Mouse (Mus musculus): ENCODE data around the gene Dpp8.
A peak's percentile ranks its signal among the peaks of the same experiment; 100 is the strongest.
"Not testable (repeated sequence)": the region's sequence is repeated elsewhere in the genome, so short reads cannot be mapped to it uniquely, and the experiment has no call there.

Gene Dpp8

DNA sequence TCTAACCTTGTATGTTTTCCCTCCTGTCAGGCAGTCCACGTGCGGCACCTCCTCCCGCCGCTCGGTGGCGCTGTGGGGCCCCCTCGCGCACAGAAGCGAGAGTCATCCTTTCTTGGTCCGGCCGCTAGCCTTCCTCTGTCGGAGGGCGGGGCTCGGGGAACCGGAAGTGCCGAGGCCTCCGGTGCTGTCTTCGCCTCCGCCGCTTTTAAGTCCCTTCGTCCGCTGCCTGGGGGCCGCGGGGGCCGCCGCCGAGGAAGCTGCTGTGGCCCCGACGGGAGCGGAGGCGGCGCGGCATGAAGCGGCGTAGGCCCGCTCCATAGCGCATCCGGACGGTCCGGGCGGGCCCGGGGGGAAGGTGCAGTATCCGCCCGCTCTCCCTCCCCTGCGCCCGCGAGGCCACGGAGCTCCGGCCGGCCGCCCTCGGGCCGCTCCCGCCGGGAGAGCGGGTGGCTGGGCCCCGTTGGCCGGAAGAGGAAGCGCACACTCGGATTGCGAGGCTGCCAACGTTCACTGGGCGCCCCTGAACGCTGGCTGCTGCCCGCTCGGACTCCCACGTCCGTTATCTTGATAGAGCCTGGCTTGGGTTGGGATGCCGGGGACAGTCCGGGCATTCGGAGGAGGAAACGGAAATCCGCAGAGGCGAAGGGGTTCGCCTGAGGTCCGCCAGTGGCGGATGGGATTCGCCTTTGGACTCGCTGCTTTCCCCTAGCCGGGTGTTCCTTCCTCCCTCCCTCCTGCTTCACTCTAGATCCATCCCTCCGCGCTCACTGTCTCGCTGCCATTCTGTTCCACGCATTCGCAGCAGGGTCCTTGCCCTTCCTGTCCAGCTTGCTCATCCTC, at the start of gene Dpp8:
TSS of gene Dpp8 (plus strand) at position 146 of the 840 bp plus-strand sequence.
- peak; percentile 89 for DNase-seq (ENCODE audit: low read depth, low spot score)

DNA sequence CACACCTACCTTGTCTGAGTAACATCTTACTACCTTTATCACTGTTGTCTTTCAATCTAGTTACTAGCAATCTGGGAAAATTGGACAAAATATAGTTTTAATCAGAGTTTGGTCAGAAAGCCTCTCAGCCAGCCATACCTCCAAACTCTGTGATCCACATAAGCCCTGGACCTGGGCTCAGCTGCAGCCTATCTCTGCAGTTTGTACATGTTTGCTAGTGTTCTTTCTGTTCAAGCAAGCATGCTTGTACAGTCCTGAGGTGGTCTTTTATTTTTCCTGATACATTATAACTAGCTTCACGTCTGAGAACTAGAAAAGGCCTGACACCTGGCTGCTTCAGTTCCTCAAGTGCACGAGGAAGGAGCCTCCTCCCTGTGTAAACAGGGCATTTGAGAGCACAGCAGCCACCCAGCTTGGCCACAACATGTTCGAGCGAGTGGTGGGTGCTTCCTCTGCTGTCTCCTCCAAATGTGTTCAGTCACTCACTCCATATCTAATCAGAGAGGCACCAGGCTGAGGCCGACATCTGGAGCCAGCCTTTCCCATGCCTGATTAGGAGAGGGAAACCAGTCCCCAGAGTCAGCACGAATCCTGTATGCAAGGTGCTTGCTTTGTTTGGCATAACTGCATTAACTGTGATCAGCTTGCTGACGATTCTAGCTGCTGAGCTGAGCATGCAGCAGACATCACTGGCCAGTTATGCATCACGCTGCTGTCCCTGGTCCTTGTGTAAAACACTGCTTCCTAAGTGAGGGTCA, 47.0 kb upstream of the Dpp8 start:
- no peak for DNase-seq (ENCODE audit: low read depth, low spot score)

DNA sequence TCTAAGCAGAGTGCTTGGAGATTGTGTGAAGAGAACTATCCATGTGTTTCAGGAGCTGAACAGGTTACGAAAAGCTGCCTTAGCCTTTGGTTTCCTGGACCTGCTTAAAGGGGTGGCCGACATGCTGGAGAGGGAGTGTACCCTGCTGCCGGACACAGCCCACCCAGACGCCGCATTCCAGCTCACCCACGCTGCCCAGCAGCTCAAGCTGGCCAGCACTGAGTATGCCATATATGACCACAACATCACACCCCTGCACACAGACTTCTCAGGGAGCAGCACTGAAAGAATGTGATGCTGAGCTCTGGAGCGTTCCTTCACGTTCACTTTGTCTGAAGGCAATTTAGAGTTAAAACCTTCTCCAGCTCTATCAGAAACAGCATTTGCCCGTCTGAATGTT, 46.4 kb upstream of the Dpp8 start:
- DNase-seq (ENCODE audit: low read depth, low spot score), result no peak

DNA sequence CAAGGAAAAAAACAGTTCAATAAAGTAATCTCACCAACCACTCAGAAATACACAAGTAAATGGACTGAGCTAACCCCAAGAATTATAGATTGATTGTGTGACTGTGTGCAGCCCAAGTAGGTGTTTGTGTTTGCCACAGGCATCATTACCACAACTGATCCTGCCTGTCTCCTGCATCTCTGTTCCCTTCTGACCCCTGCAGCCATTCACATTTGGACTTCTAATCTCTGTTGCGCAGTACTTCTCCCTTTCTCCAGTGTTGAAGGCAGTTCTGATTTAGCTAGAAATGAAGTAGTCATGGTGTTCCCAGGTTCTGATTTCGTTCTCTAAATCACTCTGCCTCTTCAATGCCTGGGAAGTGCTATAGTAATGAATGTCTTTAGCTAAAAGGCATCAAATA, 44.6 kb upstream of the Dpp8 start:
- DNase-seq (ENCODE audit: low read depth, low spot score), result no peak

DNA sequence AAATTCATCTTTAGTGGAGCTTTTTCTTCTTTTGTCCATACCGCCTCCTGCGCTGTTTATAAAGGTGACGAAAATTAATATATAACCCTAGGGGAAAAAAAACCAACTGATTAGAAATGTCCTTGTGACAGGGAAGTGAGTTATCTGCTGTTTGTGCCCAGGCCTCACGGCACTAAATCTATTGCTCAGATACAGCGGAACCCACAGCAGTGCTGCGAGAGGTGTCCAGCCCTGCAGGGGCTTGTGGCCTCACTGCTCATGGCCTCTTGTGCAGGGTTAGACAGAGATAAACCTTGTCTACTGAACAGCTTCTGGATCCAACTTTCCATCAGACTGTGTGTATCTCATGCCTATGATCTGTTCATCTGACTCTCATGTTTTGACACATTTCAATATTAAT, 43.8 kb upstream of the Dpp8 start:
- DNase-seq (ENCODE audit: low read depth, low spot score), result no peak

DNA sequence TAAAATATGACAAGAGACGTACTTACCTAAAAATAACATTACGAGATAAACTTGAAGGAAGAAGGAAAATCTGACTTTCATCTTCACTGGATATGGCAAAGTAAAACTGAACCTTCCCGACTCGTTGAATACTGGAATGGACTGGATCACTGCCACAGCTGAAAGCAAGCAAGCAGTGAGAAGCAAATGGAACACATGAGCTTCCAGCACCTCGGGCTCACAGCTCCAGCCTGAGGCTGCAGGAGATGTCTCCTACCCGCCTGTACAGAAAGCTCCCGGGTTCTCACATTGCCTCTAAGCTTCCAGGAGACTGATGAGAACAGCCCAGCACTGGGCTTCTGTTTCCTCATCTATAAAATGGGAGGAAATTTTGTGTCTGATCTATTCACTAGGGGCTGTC, 41.9 kb upstream of the Dpp8 start:
- DNase-seq (ENCODE audit: low read depth, low spot score), result no peak

DNA sequence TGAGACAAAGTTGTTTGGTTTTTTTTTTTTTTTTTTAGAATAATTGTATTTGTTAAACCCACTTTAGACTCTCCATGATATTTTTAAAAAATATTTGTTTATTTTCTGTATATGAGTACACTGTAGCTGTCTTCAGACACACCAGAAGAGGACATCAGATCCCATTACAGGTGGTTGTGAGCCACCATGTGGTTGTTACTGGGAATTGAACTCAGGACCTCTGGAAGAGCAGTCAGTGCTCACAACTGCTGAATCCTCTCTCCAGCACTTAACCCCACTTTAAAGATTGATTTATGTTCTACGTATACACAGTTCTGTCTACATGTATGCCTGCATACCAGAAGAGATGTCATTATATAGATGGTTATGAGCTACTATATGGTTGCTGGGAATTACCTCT, 36.8 kb upstream of the Dpp8 start:
- not testable (repeated sequence) for DNase-seq (ENCODE audit: low read depth, low spot score)

DNA sequence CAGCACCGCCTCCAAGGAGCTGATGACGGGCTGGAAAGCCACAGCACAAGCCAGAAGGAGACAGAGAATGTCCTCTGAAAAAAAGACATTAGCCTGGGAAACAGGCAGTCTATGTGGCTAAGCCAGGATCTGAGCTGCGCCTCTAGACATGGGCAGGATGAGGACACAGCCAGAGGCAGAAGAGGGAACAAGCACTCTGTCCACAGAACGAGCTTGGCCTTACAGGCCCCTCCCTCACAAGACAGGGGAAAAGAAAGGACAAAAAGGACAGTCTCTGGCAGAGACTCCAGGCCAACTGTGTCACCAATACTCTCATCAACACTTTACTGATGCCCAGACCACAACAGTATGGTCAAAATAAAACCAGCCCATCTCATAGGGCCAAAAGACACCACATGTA, 30.7 kb upstream of the Dpp8 start:
- no peak for DNase-seq (ENCODE audit: low read depth, low spot score)

DNA sequence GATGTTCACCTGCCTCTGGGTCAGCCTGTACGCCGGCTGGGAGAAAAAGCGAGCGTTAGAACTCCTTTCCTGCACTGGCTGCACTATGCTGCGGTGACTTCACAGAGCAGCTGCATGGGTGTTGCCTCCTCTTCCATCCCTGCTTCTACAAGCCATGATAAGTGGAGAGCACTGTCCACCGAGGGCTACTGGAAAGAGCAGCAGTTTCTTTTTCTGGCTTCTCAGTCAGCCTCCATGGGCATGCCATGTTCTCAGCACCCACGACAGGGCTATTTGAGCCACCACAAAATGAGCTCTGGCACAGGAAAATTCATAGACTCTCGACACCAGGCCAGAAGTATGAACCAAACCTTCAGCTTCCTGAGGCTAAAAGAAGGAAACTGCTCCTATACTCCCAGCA, 26.5 kb upstream of the Dpp8 start:
- DNase-seq (ENCODE audit: low read depth, low spot score), result no peak

DNA sequence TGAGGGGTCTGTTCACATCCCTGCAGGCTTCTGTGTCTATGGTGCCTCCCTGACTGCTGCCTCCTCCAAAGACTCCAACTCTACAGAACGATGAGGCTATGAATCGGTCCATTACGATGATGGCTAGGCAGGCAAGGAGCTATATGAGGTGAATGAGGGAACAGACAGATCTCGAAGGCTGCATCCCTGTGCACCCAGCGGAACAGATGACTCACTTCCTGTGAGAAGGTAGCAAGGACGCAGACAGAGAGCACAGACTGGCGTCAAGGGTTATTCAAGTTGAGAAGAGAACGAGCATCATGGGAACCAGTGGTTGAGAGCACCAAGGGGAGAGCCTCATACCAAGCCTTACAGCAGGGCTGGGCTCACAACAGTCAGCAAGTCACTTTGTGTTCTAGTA, 21.6 kb upstream of the Dpp8 start:
- no peak for DNase-seq (ENCODE audit: low read depth, low spot score)

DNA sequence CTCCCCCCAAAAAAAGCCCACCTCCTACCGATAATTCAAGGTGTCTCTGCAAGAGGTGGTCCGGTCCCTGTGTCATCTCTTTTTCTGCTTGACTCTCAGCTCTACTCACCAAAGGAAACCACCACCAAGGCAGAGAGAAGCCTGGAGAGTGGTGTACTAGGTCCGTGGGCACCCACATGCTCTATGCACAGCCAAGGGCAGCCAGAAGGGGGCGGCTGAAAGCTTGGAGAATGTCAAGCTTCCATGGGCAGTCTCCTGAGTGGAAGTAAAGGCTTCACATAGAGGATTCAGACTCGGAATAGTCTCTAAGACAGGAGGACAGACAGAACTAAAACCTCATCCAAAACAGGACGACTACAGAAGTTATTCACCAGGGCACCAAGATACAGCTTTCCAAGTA, 20.9 kb upstream of the Dpp8 start:
- DNase-seq (ENCODE audit: low read depth, low spot score), result no peak

DNA sequence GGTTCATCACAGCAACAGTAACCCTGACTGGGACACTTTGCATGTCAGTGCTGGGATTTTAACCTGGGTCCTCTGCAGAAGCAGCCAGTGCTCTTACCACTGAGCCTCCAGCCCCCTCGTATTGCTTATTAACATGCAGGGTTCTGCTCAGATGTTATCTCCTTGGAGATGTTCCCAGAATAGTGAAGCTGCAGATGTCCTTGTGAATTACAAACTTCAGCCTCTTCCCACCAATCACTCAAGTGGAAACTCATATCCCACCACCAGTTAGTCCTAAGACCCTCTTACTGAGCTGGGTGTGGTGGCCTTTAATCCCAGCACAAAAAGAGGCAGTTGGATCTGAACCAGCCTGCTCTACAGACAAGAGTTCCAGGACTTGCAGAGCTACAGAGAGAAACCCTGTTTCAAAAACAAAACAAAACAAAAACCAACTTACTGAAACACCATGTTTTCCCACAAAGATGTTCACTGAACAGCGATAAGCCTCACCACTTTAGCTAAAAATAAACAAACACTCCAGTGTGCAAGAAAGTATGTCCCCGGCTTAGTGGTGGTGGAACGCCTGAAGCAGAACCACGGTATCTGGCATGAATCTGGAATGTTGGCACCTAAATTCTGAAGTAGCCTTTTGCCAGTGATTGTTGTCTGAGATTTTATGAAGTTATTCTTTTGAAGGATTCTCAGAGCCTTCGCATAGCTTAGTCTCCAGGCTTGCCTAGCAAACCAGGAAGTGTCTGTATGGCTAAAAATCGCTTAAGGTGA, 16.6 kb upstream of the Dpp8 start:
- no peak for DNase-seq (ENCODE audit: low read depth, low spot score)

DNA sequence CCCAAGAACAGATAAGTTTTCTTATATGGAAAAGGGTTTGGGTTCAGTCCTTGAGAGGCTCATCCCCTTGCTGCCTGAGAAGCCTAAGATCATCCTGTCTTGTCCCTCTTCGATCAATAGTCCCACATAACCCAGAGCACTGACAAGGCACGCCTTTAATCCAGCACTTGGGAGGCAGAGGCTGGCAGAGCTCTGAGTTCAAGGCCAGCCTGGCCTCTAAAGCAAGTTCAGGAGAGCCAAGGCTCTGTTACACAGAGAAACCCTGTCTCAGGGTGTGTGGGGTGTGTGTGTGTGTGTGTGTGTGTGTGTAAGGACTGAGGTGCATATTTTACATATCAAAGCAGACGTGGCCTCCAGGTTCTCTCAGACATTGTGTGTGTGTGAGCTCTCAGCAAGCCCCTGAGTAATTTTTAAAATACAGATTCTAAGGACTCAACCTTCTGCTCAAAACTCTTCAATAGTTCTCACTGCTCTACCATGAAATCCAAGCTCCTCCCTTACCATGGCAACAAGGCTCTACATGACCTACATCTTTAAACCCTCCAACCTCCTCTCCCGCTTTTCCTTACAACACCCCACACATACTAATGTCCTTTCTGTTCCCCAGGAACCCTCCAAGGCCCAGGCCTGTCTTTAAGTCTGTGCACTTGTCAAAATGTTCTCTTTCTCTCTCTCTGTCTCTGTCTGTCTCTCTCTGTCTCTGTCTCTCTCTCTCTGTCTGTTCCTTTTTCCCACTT, 15.8 kb upstream of the Dpp8 start:
- no peak for DNase-seq (ENCODE audit: low read depth, low spot score)

DNA sequence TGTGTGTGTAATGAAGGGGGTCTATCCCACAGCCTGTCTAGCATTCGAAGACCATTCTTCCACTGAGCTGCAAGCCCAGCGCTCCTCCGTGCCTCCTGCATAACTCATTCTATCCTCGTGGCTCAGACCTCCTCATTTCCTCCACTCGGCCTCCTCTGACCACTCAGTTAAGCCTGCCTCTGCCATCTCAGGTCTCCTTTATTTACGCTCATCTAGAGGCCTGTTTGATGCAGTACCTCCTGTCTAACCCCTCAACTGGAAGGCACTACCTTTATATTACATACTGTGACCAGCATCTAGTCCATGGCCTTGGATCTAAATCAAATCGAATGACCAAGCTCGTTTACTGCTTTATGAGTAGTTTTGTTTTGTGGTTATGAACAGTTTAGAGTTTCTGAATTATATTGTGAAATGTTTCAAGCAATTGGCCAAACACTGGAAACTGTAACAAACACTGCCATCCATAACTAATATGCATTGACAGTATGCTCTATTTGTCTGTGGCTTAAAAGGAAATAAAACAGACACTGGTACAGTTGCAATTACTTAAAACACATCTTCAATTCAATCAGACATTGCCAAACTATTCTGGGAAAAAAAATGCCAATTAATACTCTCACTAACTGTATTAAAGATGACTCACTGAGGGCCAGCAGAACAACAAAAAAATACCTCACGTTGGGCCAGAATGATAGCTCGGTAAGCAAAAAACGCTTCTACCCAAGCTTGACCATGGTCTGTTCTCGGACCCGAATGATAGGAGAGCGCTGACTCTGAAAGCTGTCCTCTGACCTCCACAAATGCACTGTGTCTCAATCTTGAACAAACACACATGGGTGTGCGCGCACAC, 15.0 kb upstream of the Dpp8 start:
- DNase-seq (ENCODE audit: low read depth, low spot score), result no peak

DNA sequence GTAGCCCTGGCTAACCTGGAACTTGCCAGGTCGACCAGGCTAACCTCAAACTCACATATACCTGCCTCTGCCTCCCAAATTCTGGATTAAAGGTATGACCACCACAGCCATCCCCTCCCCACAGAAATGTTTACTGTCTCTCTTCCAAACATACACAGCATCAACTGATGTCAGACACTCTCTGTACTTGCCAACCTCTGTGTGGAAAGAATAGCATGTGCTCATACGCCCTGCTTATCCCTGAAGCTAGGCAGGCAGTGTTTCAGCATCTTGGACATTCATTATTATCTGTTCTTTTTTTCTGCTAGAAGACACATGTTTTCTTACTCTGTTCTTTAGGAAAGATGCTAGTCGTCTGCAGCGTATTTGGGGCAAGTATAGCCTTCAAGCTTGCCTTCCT, 14.3 kb upstream of the Dpp8 start:
- DNase-seq (ENCODE audit: low read depth, low spot score), result no peak

DNA sequence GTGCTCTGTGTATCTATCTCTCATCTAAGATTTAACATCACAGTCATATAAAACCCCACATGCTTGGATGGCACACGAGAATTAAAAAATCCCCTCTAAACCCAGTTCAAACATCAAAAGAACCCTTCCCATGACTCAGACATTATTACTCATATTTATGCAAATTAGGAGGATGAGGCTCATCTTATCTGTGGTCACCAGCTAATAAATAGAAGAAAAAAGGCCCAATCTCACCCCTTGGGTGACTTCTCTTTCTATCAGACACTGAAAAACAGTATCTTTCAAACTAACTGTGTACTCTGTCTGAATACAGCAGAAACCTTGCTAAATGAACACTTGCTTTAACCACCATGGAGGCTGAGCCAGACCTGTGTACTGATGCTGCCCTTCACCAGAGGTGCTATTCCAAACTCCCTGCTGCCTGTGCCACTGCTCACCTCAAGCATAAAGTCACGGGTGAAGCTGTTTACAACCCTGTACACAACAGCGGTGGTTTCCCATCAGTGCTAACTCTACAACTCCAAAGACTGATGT, 13.6 kb upstream of the Dpp8 start:
- DNase-seq (ENCODE audit: low read depth, low spot score), result no peak

DNA sequence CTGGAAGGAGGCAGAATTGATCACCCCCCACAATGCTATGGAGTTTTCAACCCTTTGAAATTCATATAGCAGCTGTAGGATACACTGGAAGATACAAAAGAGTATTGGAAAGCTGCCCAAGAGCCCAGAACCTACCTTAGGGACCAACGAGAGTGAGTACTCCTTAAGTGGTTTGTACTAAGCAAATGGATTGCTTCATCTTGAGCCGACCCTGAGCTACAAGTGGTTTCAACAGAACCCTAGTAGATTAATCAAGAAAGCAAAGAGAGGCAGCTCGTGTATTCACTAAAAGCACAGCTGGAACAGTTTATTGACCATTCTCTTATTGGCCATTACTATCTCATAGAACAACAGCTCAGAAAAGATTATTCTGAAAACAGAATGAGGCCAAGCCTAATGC, 13.1 kb upstream of the Dpp8 start:
- DNase-seq (ENCODE audit: low read depth, low spot score), result no peak

DNA sequence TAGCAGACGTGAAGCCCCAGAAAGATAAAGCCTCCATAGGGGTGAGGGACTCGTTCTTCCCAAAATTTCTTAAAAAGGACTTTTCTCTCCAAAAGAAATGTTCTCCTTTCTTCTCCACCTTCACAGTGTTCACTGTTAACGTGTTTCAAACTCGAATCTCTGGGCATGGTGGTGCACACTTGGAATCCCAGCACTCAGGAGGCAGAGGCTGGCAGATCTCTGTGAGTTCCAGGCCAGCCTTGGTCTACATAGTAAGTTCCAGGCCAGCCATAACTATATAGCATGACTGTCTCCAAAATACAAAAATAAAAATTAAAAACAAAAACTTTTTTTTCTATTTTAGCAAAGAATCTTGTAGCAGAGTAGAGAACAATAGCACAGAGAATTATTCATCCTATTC, 12.1 kb upstream of the Dpp8 start:
- no peak for DNase-seq (ENCODE audit: low read depth, low spot score)

DNA sequence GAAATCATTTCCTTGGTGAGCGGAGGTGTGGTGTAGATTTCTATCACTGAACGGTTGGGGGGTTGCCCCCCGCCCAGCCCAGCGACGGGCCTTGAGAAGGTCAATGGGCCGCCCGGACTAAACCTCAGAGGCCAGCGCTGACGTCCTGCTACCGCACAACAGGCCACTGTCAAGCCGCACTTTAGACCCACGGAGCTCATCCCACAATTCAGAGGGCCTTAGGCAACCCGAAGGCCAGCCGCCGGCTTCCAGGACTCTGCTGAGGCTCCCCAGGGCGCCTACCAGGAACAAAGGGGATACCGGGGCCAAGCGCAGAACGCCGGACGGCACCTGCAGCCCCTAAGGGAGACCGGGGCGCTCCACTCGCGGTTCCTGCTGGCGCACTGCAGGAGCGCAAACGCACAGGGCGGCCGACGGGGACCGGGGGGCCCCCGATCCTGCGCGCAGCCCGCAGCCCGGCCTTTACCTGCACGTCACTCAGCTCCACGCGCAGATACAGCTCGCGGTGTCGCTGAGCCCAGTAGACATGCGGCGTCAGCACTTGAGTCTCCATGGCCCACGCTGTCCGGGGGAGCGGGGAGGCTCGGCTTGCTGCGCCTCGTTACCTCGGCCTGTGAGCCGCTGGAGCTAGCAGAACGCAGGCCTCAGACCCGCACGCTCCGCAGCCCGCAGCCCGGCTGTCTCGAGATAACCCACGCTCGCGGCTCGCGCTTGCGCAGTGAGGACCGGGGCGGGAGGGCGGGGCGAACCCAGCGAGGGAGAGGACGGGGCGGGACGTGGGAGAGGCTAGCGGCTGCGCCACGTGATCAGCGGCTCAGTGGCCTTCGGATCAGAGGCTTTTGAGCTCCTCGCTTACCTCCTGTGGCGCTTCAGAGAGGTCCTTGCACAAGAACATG, 11.0 kb upstream of the Dpp8 start, which contains the start of gene Hacd3:
TSS of gene Hacd3 (minus strand) at position 703 of the 896 bp plus-strand sequence.
- peak; percentile 73 for DNase-seq (ENCODE audit: low read depth, low spot score)
